Mouse (Mus musculus): Measurements from ENCODE around the gene Tfip11. TPM values are rescaled to one million over a fixed set of nuclear protein-coding genes. Genes with fewer than 3 reads are reported as not detected.

Gene Tfip11
- polyA plus RNA-seq, 1 experiment from 2014 or later: 24.9 TPM

GRCm38 (mm10) chr5:112381154-112381553 is 55.0 kb downstream of the Tfip11 start:
- Histone ChIP-seq H3K4me3 (replicated peaks; ENCODE audit: low read length) (no peak overlapping the region), H3K4me2 (replicated peaks) (no peak overlapping the region), H3K9me3 (ENCODE audit: control insufficient read depth, low read length) (no peaks in the 10 kb centered on the region), H3K9ac (no peak overlapping the region), H3K36me3 (replicated peaks; ENCODE audit: control insufficient read depth, insufficient read depth) (peaks cover 54% of the 10 kb centered on the region), H3K27ac (no peak overlapping the region), H3K4me1 (replicated peaks; ENCODE audit: control insufficient read depth, insufficient read depth, low read length) (peaks cover 6% of the 10 kb centered on the region), H3K27me3 (ENCODE audit: control insufficient read depth, insufficient read depth, low read length) (no peaks in the 10 kb centered on the region)
- WGBS: 90% methylated on average over 11 of the region's 11 CpGs
- DNase-seq (ENCODE audit: low spot score) (no peak), ATAC-seq (ENCODE audit: low FRiP score) (no peak)

GRCm38 (mm10) chr5:112382042-112382441 is 55.9 kb downstream of the Tfip11 start:
- H3K27ac ChIP-seq: peak overlapping the region; percentile 49
- H3K4me1 ChIP-seq (replicated peaks; ENCODE audit: control insufficient read depth, insufficient read depth, low read length): peaks cover 6% of the 10 kb centered on the region
- no peak overlapping the region for H3K4me3 ChIP-seq (replicated peaks; ENCODE audit: low read length)
- peak overlapping the region; percentile 25 for H3K9ac ChIP-seq
- no peak overlapping the region for H3K4me2 ChIP-seq (replicated peaks)
- H3K27me3 ChIP-seq (ENCODE audit: control insufficient read depth, insufficient read depth, low read length): no peaks in the 10 kb centered on the region
- DNase-seq (ENCODE audit: low spot score) (no peak), ATAC-seq (ENCODE audit: low FRiP score) (no peak)
- H3K9me3 ChIP-seq (ENCODE audit: control insufficient read depth, low read length): no peaks in the 10 kb centered on the region
- WGBS: 55% methylated on average over 9 of the region's 9 CpGs
- H3K36me3 ChIP-seq (replicated peaks; ENCODE audit: control insufficient read depth, insufficient read depth): peaks cover 56% of the 10 kb centered on the region

GRCm38 (mm10) chr5:112382641-112383330 is 56.6 kb downstream of the Tfip11 start:
- 69% methylated on average over 16 of the region's 17 CpGs for WGBS
- H3K4me2 ChIP-seq (replicated peaks): no peak overlapping the region
- no peaks in the 10 kb centered on the region for H3K27me3 ChIP-seq (ENCODE audit: control insufficient read depth, insufficient read depth, low read length)
- H3K4me1 ChIP-seq (replicated peaks; ENCODE audit: control insufficient read depth, insufficient read depth, low read length): peaks cover 6% of the 10 kb centered on the region
- H3K9me3 ChIP-seq (ENCODE audit: control insufficient read depth, low read length): no peaks in the 10 kb centered on the region
- ATAC-seq (ENCODE audit: low FRiP score): peak; percentile 34; the same call in 1 of the 2 replicates
- DNase-seq (ENCODE audit: low spot score): no peak
- no peak overlapping the region for H3K4me3 ChIP-seq (replicated peaks; ENCODE audit: low read length)
- H3K36me3 ChIP-seq (replicated peaks; ENCODE audit: control insufficient read depth, insufficient read depth): peaks cover 54% of the 10 kb centered on the region
- peak overlapping the region; percentile 49; the same call in 1 of the 2 replicates for H3K27ac ChIP-seq
- H3K9ac ChIP-seq: no peak overlapping the region

- Histone ChIP-seq H3K36me3 (replicated peaks; ENCODE audit: control insufficient read depth, insufficient read depth) (peaks cover 46% of the 10 kb centered on the region), H3K9me3 (ENCODE audit: control insufficient read depth, low read length) (no peaks in the 10 kb centered on the region), H3K27ac (no peak overlapping the region), H3K4me2 (replicated peaks) (no peak overlapping the region), H3K4me3 (replicated peaks; ENCODE audit: low read length) (no peak overlapping the region), H3K27me3 (ENCODE audit: control insufficient read depth, insufficient read depth, low read length) (no peaks in the 10 kb centered on the region), H3K4me1 (replicated peaks; ENCODE audit: control insufficient read depth, insufficient read depth, low read length) (peaks cover 13% of the 10 kb centered on the region), H3K9ac (no peak overlapping the region)
- ATAC-seq (ENCODE audit: low FRiP score) (no peak), DNase-seq (ENCODE audit: low spot score) (no peak)
- WGBS: 89% methylated on average over 13 of the region's 13 CpGs
Measured at GRCm38 (mm10) chr5:112384805-112385472, 58.8 kb downstream of the Tfip11 start.

- Histone ChIP-seq H3K4me3 (replicated peaks; ENCODE audit: low read length) (no peak overlapping the region), H3K36me3 (replicated peaks; ENCODE audit: control insufficient read depth, insufficient read depth) (peaks cover 56% of the 10 kb centered on the region), H3K4me1 (replicated peaks; ENCODE audit: control insufficient read depth, insufficient read depth, low read length) (peaks cover 21% of the 10 kb centered on the region), H3K27ac (no peak overlapping the region), H3K27me3 (ENCODE audit: control insufficient read depth, insufficient read depth, low read length) (no peaks in the 10 kb centered on the region), H3K9ac (no peak overlapping the region), H3K9me3 (ENCODE audit: control insufficient read depth, low read length) (no peaks in the 10 kb centered on the region), H3K4me2 (replicated peaks) (no peak overlapping the region)
- ATAC-seq (ENCODE audit: low FRiP score) (no peak), DNase-seq (ENCODE audit: low spot score) (no peak)
- 92% methylated on average over 2 of the region's 2 CpGs for WGBS
Measured at GRCm38 (mm10) chr5:112385973-112386372, 59.8 kb downstream of the Tfip11 start.

Other genes with a start within 250 kb of the Tfip11 start
- 1.6 and 3.2 TPM in 2 replicates for gene Cryba4, start 73.8 kb upstream of the Tfip11 start, polyA plus RNA-seq (2014; fragmentation: Nextera tagmentation; extraction: Ambion mirVana)
- 3.6 and 3.9 TPM in 2 replicates for gene Crybb1, start 70.5 kb upstream of the Tfip11 start, polyA plus RNA-seq (2014; fragmentation: Nextera tagmentation; extraction: Ambion mirVana)
- gene Tpst2, start 49.7 kb upstream of the Tfip11 start, polyA plus RNA-seq (2014; fragmentation: Nextera tagmentation; extraction: Ambion mirVana): 29.0 and 30.4 TPM in 2 replicates
- gene Srrd, start 16.7 kb downstream of the Tfip11 start, polyA plus RNA-seq (2014; fragmentation: Nextera tagmentation; extraction: Ambion mirVana): 60.4 and 62.5 TPM in 2 replicates
- gene Hps4, start 16.7 kb downstream of the Tfip11 start, polyA plus RNA-seq (2014; fragmentation: Nextera tagmentation; extraction: Ambion mirVana): 32.8 and 36.0 TPM in 2 replicates
- gene Gm6583, start 29.7 kb downstream of the Tfip11 start, polyA plus RNA-seq (2014; fragmentation: Nextera tagmentation; extraction: Ambion mirVana): 0.13 and 0.14 TPM in 2 replicates
- 79.3 and 85.9 TPM in 2 replicates for gene Asphd2, start 68.5 kb downstream of the Tfip11 start, polyA plus RNA-seq (2014; fragmentation: Nextera tagmentation; extraction: Ambion mirVana)
- 0.23 and 0.29 TPM in 2 replicates for gene Gm6588, start 123.1 kb downstream of the Tfip11 start, polyA plus RNA-seq (2014; fragmentation: Nextera tagmentation; extraction: Ambion mirVana)